Comparison of ENCODE assay signal across 1 mouse cellular context in the genomic region with DNA sequence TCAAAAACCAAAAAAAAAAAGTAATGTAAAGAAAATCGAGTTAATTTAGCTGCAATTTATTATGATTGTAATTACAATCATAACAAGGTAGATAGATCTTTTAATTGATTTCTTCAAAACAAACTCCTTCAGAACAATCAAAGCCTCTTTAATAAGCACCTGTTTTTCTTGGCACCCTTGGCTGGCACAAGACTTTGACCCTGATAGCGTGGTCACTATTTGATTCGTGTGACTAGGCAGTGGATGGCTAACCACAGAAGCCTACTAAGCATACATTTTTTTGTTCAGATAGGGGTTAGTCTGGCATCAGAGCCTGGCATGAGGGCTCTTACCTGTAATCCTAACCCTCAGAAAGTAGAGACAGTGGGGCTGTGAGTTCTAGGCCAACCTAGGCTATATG.
TF ChIP-seq lines count a peak whose summit lies in the region.

No protein-coding gene starts in this region.

TF ChIP-seq in MEL, 35 proteins besides CTCF, POLR2A, EP300 and RAD21:
- TF ChIP-seq SMC3 (IDR thresholded peaks at IDR 0.05; ENCODE audit: low read depth, low read length) (no peak), HCFC1 (IDR thresholded peaks at IDR 0.05; ENCODE audit: low read depth, low read length) (no peak), USF2 (IDR thresholded peaks at IDR 0.05; ENCODE audit: borderline replicate concordance in 1 of 2, insufficient read depth in 1 of 2, low read depth in 1 of 2, low read length in 2 of 2) (no peak), MXI1 (IDR thresholded peaks at IDR 0.05; ENCODE audit: low read depth, low read length) (no peak), SIN3A (IDR thresholded peaks at IDR 0.05; ENCODE audit: low read length) (no peak), MYC (IDR thresholded peaks at IDR 0.05; ENCODE audit: low read depth, low read length) (no peak), ZMIZ1 (IDR thresholded peaks at IDR 0.05; ENCODE audit: low read depth, low read length) (no peak), MYB (IDR thresholded peaks at IDR 0.05; ENCODE audit: low read depth, low read length) (no peak), MAZ (IDR thresholded peaks at IDR 0.05; ENCODE audit: low read depth, low read length) (no peak), MAX (IDR thresholded peaks at IDR 0.05; ENCODE audit: low read length) (no peak), BHLHE40 (IDR thresholded peaks at IDR 0.05; ENCODE audit: borderline replicate concordance, low read depth, low read length) (no peak), TCF12 (IDR thresholded peaks at IDR 0.05; ENCODE audit: low read depth, low read length) (no peak), GABPA (IDR thresholded peaks at IDR 0.05; ENCODE audit: low read depth, low read length) (no peak), E2F4 (IDR thresholded peaks at IDR 0.05; ENCODE audit: borderline replicate concordance, low read depth, low read length) (no peak), JUND (IDR thresholded peaks at IDR 0.05; ENCODE audit: low read depth, low read length) (no peak), RCOR1 (IDR thresholded peaks at IDR 0.05; ENCODE audit: low read depth, low read length) (no peak)
